Mouse (Mus musculus): ENCODE measurements around the gene Ptgr1.

GRCm38 (mm10) chr4:58992195-58992594 is 5.3 kb upstream of the Ptgr1 start:
- TF ChIP-seq CTCF (conservative IDR thresholded peaks at IDR 0.05; ENCODE audit: insufficient read depth, insufficient read length, low read depth, low read length) = no peak
- TF ChIP-seq POLR2A (IDR thresholded peaks at IDR 0.05; ENCODE audit: low read depth, low read length) = no peak

Data from kidney, adult 2 months (tissue).